Mouse (Mus musculus): ENCODE measurements around the gene Pygo1.

DNA sequence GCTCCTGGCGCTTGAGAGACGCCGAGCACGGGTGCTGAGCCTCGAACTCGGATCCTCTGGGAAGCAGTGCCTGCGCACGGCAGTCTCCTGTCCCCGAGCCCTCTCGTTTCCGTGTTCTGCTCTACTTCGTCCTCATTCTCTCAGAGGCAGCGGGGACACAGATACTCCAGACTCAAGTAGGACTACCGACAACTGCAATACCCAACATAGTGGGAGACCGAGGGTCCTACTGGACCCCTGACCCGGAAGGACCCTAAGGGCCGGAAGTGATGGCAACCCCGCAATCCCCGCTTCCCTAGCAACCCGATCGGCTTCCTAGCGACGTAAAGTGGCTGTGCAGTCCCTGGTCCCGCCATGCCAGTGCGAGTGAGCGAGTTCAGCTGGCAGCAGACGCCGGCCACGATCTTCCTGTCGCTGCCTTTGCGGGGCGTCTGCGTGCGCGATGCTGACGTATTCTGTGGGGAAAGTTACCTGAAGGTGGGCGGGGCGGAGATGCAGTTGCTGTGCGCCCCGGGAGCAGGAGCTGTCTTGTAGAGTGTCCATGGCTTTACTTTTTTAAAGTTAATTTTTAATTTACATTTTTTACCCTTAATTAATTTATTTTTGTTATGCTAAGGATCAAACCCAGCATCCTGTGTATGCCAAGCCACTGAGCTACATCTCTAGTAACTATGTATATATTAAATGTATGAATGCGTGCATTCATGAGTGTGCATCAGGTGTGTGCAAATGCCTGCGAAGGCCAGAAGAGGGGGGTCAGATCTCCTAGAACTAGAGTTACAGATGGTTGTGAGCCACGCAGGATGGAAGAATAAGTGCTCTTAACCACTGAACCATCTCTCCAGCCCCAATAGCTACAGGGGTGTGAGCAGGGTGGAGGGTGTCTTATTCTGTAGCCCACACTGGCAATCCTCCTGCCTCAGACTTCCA lies 33.3 kb downstream of the Pygo1 start, which contains the start of the genes Dyx1c1 and Gm44503:
- TF ChIP-seq CTCF (IDR thresholded peaks at IDR 0.05; ENCODE audit: control insufficient read depth, insufficient read depth, insufficient replicate concordance, low read depth, low read length) (no peak), POLR2A (IDR thresholded peaks at IDR 0.05; ENCODE audit: control insufficient read depth, low read depth, low read length) (peak; percentile 89)
